Mouse (Mus musculus) adrenal gland, postnatal 10 days (tissue): ENCODE measurements around the gene Efcc1. TPM values are rescaled to one million over a fixed set of nuclear protein-coding genes. Genes with fewer than 3 reads are reported as not detected.

ENCODE experiments used
- DNase-seq: peaks from one replicate; pipeline ENCODE4 v3.0.0; 2021; ENCODE audit warnings: mixed read lengths
- total RNA-seq, 2 experiments: library from RNA; stranded (reverse); gene quantifications; 2 replicates each; pipeline ENCODE4 v1.2.3; 2021

The Efcc1 gene
- total RNA-seq, 2 experiments from 2014 or later, result 1.1 to 1.4 TPM

DNA sequence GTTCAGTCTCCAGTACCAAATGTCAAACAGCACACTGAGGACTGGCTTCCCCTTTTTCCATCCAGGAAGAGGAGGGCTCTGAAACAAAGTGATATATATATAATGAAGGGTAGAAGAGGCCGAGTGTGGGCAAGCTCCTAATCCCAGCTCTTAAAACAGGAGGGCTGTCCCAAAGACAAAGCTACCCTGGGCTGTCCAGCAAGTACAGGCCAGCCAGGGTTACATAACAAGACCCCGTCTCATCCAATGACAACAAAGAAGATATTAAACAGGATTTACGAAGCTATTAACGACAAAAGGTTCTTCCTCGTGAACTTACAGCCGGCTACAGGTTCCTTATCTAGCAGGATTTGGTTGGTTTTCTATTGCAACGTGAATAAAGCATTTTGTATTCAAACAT is 74.2 kb downstream of the Efcc1 start:
- DNase-seq, result no peak

DNA sequence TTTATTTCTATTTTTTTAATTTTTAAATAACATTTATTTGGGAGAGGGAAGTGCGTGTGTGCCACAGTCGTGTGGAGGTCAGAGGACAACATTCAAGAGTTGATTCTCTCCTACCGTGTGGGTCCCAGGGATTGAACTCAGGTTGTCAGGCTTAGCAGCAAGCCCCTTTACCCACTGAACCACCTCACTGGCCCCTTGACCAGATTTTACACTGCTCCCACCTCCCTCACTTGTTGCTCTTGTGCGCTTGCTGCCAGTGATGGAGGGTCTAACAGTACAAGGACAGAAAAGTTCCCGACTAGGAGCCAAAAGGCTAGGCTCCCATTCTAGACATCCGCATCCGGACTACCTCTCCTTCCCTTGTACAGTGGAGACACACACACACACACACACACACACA is 74.8 kb downstream of the Efcc1 start:
- DNase-seq, result no peak

Other genes with a start within 250 kb of the Efcc1 start
- 1 to 10 TPM; 7.5 to 8.3 TPM for gene Arhgap25, start 197.6 kb upstream of the Efcc1 start, total RNA-seq
- 1 to 10 TPM in 1 of 2 experiments, under 1 TPM in 1; 0.57 to 1.3 TPM for gene Prokr1, start 140.1 kb upstream of the Efcc1 start, total RNA-seq
- gene Aplf, start 58.7 kb upstream of the Efcc1 start, total RNA-seq, result 1 to 10 TPM; 6.1 to 7.4 TPM
- 1 to 10 TPM; 1.1 to 1.3 TPM for gene Gp9, start 47.2 kb downstream of the Efcc1 start, total RNA-seq
- gene Rab43, start 81.3 kb downstream of the Efcc1 start, total RNA-seq, result 10 to 100 TPM; 30.4 to 46.1 TPM
- 1 to 10 TPM; 2.0 to 6.6 TPM for gene Gm45140, start 104.9 kb downstream of the Efcc1 start, total RNA-seq
- gene Isy1, start 107.9 kb downstream of the Efcc1 start, total RNA-seq, result 10 to 100 TPM; 32.3 to 34.9 TPM
- 100 to 1,000 TPM; 395 to 399 TPM for gene Cnbp, start 120.2 kb downstream of the Efcc1 start, total RNA-seq
- 10 to 100 TPM; 86.9 to 90.3 TPM for gene Copg1, start 156.9 kb downstream of the Efcc1 start, total RNA-seq
- 10 to 100 TPM; 21.1 to 25.4 TPM for gene Hmces, start 183.1 kb downstream of the Efcc1 start, total RNA-seq